Mouse (Mus musculus) liver, embryonic 18 days (tissue): ENCODE measurements around the gene Cacna1c. TPM values are rescaled to one million over a fixed set of nuclear protein-coding genes. Genes with fewer than 3 reads are reported as not detected.

Experiments used
- polyA plus RNA-seq: library from polyadenylated mRNA; depleted of rRNA; stranded (reverse); fragments of >200 nt; gene quantifications from 2 replicates; pipeline ENCODE4 v1.2.3, GENCODE M21; 2012; rRNA removed

Cacna1c gene
- 0.34 and 0.59 TPM in 2 replicates for polyA plus RNA-seq

GRCm38 (mm10) chr6:119196382-119197305 is at the start of gene Cacna1c:
Gene Cacna1c, minus strand, starts transcription at chr6:119196418.

GRCm38 (mm10) chr6:119236241-119236640 is 40.0 kb upstream of the Cacna1c start, which contains the start of gene Cacna2d4:
Gene Cacna2d4, plus strand, starts transcription at chr6:119236526.

GRCm38 (mm10) chr6:119175078-119175853 is 21.0 kb downstream of the Cacna1c start, which contains the start of gene Dcp1b:
Gene Dcp1b, plus strand, starts transcription at chr6:119175253.

GRCm38 (mm10) chr6:118561745-118562609 is 634.2 kb downstream of the Cacna1c start, which contains the start of gene Ankrd26:
Gene Ankrd26, minus strand, starts transcription at chr6:118562226.

Other genes starting within 250 kb of the Cacna1c start
- gene Dcp1b, start 21.2 kb downstream of the Cacna1c start, polyA plus RNA-seq: 6.6 and 6.8 TPM in 2 replicates
- gene Cacna2d4, start 40.1 kb upstream of the Cacna1c start, polyA plus RNA-seq: 0.48 and 0.52 TPM in 2 replicates
- 0.01 TPM in 1 of 2 replicates, not detected in the other for gene Lrtm2, start 134.3 kb upstream of the Cacna1c start, polyA plus RNA-seq
- 52.0 and 69.3 TPM in 2 replicates for gene Adipor2, start 221.3 kb upstream of the Cacna1c start, polyA plus RNA-seq